Mouse (Mus musculus) adrenal gland, postnatal 14 days (tissue): ENCODE data around the gene Phb2. TPM values are rescaled to one million over a fixed set of nuclear protein-coding genes. Genes with fewer than 3 reads are reported as not detected.
A peak's percentile ranks its signal among the peaks of the same experiment; 100 is the strongest.

Experiments
- DNase-seq: peaks from one replicate; pipeline ENCODE4 v3.0.0; 2021; ENCODE audit warnings: mixed read lengths
- total RNA-seq: library from RNA; stranded (reverse); gene quantifications from 2 replicates; pipeline ENCODE4 v1.2.3, GENCODE M21; 2021

The Phb2 gene
- total RNA-seq, 1 experiment from 2014 or later, result 392 TPM

- DNase-seq, result no peak
Measured at GRCm38 (mm10) chr6:124722876-124723473, 10.8 kb downstream of the Phb2 start.

GRCm38 (mm10) chr6:124723541-124723940, 11.4 kb downstream of the Phb2 start:
- no peak for DNase-seq

- no peak for DNase-seq
Measured at GRCm38 (mm10) chr6:124724472-124724871, 12.3 kb downstream of the Phb2 start.

DNA sequence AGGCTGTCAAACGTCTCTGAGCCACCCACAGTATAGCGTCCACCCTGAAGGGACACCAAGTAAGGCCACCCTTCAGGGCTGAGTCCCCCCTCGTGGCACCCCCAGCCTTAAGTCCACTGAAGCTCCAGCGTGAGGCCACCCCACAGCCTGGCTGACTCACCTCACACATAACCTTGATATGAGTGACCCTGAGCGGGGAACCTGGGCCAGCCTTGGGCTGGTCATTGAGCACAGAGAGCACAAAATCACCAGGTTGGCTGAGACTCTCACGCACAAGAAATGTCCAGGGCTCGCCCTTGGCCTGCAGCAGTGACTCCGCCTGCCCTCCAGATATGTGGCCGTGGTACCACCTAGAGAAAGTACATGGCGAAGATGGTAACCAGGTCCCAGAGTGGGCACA, 16.5 kb downstream of the Phb2 start:
- peak; percentile 75 for DNase-seq

- no peak for DNase-seq
Measured at GRCm38 (mm10) chr6:124729850-124730705, 17.9 kb downstream of the Phb2 start.

GRCm38 (mm10) chr6:124731038-124731437, 18.9 kb downstream of the Phb2 start:
- no peak for DNase-seq

DNA sequence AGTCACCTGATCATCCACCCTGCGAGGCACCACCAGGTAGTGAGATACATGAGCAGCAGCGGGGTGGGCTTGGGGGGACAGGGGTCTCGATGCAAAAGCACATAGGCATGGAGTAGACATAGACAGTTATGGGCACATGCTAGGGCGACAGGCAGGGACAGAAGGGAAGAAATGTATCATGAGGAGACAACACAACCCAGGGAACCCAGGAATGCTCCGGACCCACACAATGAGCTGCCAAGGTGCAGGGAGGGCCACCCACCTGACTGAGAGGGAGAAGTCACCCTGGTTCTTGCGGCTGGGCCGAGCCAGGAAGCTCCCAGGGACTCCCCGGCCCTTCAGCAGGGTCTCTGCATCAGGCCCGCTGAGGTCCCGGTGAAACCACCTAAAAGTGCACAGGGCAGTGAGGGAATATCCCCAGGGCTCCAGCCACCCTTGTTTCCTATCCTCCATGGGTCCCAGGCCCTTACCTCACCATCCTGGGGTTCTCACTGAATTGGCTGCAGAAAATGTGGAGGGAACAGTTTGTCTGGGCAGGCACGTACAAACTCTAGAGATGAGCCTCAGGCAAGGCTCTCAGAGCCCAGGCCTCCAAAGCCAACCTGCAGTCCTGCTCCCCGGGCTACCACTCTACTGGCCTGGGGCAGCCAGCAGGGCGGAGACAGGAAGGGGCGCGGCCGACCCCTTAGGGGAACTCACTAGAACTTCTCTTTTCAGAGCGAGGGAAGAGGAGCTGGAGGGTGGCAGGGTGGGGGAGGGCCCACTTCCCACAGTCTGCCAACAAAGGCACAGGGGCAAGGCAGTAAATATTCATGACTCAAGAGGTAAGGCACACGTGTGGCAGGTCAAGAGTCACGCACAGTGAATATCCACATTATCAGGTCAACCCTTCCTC, 20.6 kb downstream of the Phb2 start:
- peak; percentile 50 for DNase-seq

GRCm38 (mm10) chr6:124734417-124734816, 22.3 kb downstream of the Phb2 start:
- no peak for DNase-seq

DNA sequence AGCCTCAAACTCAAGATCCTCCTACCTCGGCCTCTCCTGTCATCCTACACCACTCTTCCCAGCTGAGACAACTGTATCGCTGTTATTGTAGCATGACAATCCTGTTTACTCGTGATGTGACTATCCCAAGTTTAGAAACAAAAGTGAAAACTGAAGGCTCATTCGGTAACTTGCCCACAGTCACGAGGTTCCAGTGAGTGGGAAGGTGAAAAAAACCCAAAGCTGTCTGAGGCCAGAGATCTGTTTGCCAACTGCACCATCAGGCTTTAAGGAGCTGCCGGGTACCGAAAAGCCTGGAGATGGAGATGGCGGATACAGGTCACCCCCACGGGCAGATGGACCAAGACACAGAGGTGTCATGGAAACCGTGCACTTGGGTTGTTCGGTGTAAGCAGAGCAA, 24.9 kb downstream of the Phb2 start:
- no peak for DNase-seq

DNA sequence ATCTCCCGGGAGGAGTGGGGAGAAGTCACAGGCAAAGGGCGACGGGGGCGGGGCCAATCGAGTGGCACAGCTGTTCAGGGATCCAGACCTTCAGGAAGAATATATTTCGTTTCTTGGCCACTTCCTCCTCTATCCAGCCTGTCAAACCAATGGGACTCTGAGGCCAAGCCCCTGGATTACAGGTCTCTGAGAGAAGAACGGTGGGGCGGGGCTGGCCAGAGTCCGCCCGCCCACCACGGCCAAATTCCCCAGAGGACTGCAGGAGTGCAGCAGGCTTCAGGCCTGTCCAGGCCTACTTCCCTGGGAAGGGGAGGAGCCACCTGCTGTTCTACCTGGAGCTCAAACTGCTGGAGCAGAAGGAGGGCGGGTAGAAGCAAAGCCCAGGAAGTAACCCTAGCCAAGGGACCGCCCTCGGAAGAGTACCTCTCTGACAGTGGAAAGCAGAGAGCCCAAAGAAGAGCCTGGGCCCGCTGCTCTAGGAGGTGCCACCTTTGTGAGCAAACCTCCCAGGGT, 26.4 kb downstream of the Phb2 start, which contains the start of gene Ptpn6:
TSS of gene Ptpn6 (minus strand) at position 204 of the 513 bp plus-strand sequence.
- no peak for DNase-seq

- no peak for DNase-seq
Measured at GRCm38 (mm10) chr6:124739231-124739796, 27.2 kb downstream of the Phb2 start.

GRCm38 (mm10) chr6:124740211-124740887, 28.2 kb downstream of the Phb2 start:
- DNase-seq, result peak; percentile 75

DNA sequence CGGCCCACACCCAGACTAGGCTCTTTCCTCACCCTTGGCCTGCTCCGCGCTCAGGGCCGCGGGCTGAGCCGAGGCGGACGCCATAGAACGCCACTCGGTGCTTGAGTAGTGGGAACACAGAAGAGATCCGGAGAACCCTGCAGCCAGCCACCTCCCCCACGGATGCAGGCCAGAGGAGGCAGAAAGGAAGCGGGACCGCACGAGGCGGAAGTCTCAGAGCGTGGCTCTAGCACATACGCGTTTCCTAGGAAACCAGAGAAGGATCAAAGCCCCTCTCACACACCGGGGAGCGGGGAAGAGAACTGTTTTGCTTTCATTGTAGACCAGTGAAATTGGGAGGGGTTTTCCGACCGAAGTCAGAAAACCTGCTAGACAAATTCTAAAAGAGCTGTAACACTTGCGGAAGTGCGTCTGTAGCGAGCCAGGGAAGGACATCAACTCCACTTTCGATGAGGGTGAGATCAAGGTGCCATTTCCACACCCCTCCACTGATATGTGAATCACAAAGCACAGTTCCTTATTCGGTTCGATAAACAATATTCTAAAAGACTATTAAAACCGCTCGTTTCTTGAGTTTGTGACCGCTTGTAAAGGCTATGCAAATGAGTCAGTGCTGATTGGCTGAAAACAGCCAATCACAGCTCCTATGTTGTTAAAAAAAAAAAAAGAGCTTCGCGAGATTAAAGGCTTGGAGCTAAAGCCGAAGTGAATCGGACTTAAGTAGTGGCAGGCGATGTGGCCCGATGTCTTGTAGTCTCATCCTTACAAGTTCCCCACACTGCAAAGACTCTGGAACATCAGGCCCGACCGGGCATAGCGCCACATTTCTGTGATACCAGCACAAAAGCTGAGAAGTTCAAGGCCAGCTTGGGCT, 29.0 kb downstream of the Phb2 start, which contains the start of gene Grcc10:
TSS of gene Grcc10 (minus strand) at position 487 of the 874 bp plus-strand sequence.
- DNase-seq, result peak; percentile 93

DNA sequence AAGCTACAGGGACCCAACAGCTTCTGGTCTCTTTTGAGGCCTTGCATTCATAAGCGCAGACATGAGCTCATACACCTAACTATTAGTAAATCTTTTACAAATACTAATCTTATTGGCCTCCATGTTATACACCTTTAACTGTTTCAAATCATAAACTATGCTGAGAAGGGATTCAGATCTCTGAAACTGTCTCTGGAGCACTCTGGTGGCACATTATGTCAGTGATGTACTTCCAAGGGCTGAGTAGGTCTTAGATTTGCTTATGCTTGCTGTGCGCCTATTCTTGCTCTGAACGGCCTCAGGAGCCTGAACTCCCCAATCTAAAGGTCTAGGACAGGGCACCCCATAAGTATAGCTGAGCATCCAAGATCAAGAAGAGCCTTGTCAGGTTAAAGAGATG, 29.7 kb downstream of the Phb2 start:
- no peak for DNase-seq

GRCm38 (mm10) chr6:124742839-124743514, 30.8 kb downstream of the Phb2 start:
- DNase-seq, result no peak

GRCm38 (mm10) chr6:124743647-124744046, 31.5 kb downstream of the Phb2 start:
- no peak for DNase-seq

- DNase-seq, result no peak
Measured at GRCm38 (mm10) chr6:124744755-124745321, 32.7 kb downstream of the Phb2 start.

DNA sequence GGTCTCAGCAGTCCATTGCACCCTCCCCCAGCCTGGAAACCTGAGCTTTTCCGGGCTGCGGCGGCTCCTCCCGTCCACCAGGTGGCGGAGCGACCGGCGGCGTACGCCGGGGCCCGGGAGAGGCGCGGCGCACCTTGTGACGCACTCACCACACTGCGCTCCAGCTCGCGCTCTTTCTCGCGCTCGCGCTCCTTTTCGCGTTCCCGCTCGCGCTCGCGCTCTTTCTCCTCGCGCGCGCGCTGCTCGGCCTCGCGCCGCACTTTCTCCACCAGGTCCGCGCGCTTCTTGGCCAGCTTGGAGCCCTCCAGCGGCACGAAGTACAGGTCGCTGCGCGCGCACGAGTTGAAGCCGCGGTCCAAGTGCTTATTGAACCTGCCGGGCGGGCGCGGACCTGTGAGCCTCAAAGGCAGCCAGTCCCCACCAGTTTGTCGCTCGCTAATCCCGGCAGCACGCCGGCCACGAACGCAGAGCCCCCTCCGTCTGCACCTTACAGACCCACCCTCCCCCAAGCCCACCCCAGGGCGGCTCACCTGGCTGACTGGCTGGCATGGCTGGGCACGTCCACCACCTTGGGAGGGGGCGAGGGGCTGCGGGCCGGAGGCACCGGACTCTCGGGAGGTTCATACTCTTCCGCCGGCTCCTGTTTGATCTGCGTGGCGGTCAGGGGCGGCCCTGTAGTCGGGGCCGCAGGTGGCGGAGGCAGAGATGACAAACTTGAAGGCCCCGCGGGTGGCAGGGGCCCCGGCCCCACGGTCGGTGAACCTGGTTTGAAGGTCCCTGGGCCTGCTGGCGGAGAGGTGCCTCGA, 33.6 kb downstream of the Phb2 start:
- DNase-seq, result peak; percentile 97

DNA sequence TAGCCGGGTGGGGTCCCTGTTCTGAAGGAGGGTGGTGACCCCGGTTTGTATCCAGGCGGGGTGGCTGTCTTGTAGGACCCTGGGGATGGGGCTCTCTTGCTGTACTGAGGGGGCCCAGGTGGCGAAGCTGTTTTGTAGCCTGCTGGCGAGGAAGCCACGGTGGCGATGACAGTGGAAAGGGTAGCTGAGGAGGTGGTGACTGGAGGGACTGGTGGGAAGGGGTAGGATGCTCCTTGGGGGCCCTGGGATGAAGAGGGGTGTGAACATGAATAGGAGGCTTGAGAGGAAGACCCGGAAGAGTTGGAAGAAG, 34.1 kb downstream of the Phb2 start:
- DNase-seq, result no peak
